Mouse (Mus musculus) kidney, postnatal 14 days (tissue): ENCODE results near the gene Uqcc1.

Source experiments
- DNase-seq: peaks from one replicate; pipeline ENCODE4 v3.0.0; 2022; ENCODE audit warnings: mixed read lengths

Uqcc1 gene

GRCm38 (mm10) chr2:155811821-155812396 is 118.2 kb downstream of the Uqcc1 start:
- DNase-seq: peak; percentile 75

GRCm38 (mm10) chr2:155809620-155810019 is 120.5 kb downstream of the Uqcc1 start:
- DNase-seq: no peak

DNA sequence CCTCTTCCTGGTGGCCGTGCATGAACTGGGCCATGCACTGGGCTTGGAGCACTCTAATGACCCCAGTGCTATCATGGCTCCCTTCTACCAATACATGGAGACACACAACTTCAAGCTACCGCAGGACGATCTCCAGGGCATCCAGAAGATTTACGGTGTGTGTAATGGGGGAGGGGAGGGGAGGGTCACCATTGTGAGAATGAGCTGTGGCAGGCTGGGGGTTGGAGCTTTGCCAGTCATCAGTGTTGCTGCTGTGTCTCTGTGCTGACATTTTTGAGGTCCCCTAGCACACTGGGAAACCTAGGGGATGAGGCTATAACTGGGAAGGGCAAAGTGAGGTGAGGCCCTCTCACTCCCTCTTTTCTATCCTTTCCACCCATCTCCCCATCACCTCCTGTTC is 122.7 kb downstream of the Uqcc1 start:
- no peak for DNase-seq

- no peak for DNase-seq
Observed at GRCm38 (mm10) chr2:155806548-155806947, 123.6 kb downstream of the Uqcc1 start.

- DNase-seq: no peak
Observed at GRCm38 (mm10) chr2:155805925-155806255, 124.2 kb downstream of the Uqcc1 start.

GRCm38 (mm10) chr2:155805231-155805924 is 124.7 kb downstream of the Uqcc1 start:
- peak; percentile 48 for DNase-seq

GRCm38 (mm10) chr2:155804053-155804452 is 126.1 kb downstream of the Uqcc1 start:
- no peak for DNase-seq

GRCm38 (mm10) chr2:155802761-155803160 is 127.3 kb downstream of the Uqcc1 start:
- no peak for DNase-seq

GRCm38 (mm10) chr2:155798613-155799012 is 131.5 kb downstream of the Uqcc1 start:
- no peak for DNase-seq
